ENCODE assay signal across 11 mouse cellular contexts in genomic region chr7:110941116-110941521, GRCm38 (mm10). TPM values are rescaled to one million over a fixed set of nuclear protein-coding genes. Genes with fewer than 3 reads are reported as not detected.
A peak's percentile ranks its signal among the peaks of the same experiment; 100 is the strongest.
DNase-seq lines count a peak whose midpoint lies in the region; ATAC-seq and TF ChIP-seq lines count a peak whose summit lies in the region.
"Had no signal": no experiment of that assay in that cellular context is flagged by ENCODE, and none has a peak within 500 bp of the region (broad histone marks: within the 10 kb centered on the region; RNA-seq: fewer than 3 reads in every experiment).

No protein-coding gene starts in this region.

- no peak overlapping the region for H3K27ac ChIP-seq in lung, embryonic 16.5 days (ENCODE audit: low read length)
- peak overlapping the region; percentile 78; the same call in 1 of the 2 replicates for H3K27ac ChIP-seq in limb, embryonic 12.5 days
- 0 out of 2 replicates have a peak overlapping the region, but pooled peaks have one; percentile 1 for H3K27ac ChIP-seq in stomach, embryonic 15.5 days
- no peak overlapping the region for H3K27ac ChIP-seq in neural tube, embryonic 15.5 days (replicated peaks)
- H3K27ac ChIP-seq: embryonic facial prominence, embryonic 12.5 days had no signal

- no peak for TF ChIP-seq POLR2A in lung, adult 2 months (IDR thresholded peaks at IDR 0.05; ENCODE audit: borderline replicate concordance, extremely low read depth, low read depth, low read length)

- H3K27me3 ChIP-seq in lung, embryonic 16.5 days (ENCODE audit: control insufficient read depth, insufficient read depth, low read depth, low read length): no peaks in the 10 kb centered on the region
- no peaks in the 10 kb centered on the region for H3K27me3 ChIP-seq in limb, embryonic 12.5 days
- H3K27me3 ChIP-seq in stomach, embryonic 15.5 days (replicated peaks): no peaks in the 10 kb centered on the region
- H3K27me3 ChIP-seq in neural tube, embryonic 15.5 days (replicated peaks): no peaks in the 10 kb centered on the region
- H3K27me3 ChIP-seq: embryonic facial prominence, embryonic 12.5 days; limb, embryonic 13.5 days had no signal

- no peak overlapping the region for H3K4me2 ChIP-seq in lung, embryonic 16.5 days (ENCODE audit: low read depth, low read length)
- H3K4me2 ChIP-seq in limb, embryonic 12.5 days: no peak overlapping the region
- no peak overlapping the region for H3K4me2 ChIP-seq in stomach, embryonic 15.5 days
- no peak overlapping the region for H3K4me2 ChIP-seq in neural tube, embryonic 15.5 days
- H3K4me2 ChIP-seq: embryonic facial prominence, embryonic 12.5 days; limb, embryonic 13.5 days had no signal

- no peak overlapping the region for H3K9ac ChIP-seq in lung, embryonic 16.5 days (ENCODE audit: low read length)
- H3K9ac ChIP-seq in limb, embryonic 12.5 days (replicated peaks): no peak overlapping the region
- H3K9ac ChIP-seq in stomach, embryonic 15.5 days: no peak overlapping the region
- no peak overlapping the region for H3K9ac ChIP-seq in neural tube, embryonic 15.5 days (replicated peaks)
- H3K9ac ChIP-seq: embryonic facial prominence, embryonic 12.5 days; limb, embryonic 13.5 days had no signal

- no peaks in the 10 kb centered on the region for H3K36me3 ChIP-seq in lung, embryonic 16.5 days (ENCODE audit: control insufficient read depth, insufficient read depth, low read length)
- H3K36me3 ChIP-seq in limb, embryonic 12.5 days: no peaks in the 10 kb centered on the region
- H3K36me3 ChIP-seq in stomach, embryonic 15.5 days: no peaks in the 10 kb centered on the region
- H3K36me3 ChIP-seq in neural tube, embryonic 15.5 days: no peaks in the 10 kb centered on the region
- H3K36me3 ChIP-seq: embryonic facial prominence, embryonic 12.5 days; limb, embryonic 13.5 days had no signal

- peaks cover 4% of the 10 kb centered on the region; the same call in 1 of the 2 replicates for H3K4me1 ChIP-seq in lung, embryonic 16.5 days (replicated peaks; ENCODE audit: control insufficient read depth, insufficient read depth, low read length)
- H3K4me1 ChIP-seq in lung, adult 2 months (ENCODE audit: control insufficient read depth, insufficient read depth, low read length): peaks cover 4% of the 10 kb centered on the region; the same call in 1 of the 2 replicates
- H3K4me1 ChIP-seq in limb, embryonic 12.5 days (replicated peaks): peaks cover 15% of the 10 kb centered on the region
- no peaks in the 10 kb centered on the region for H3K4me1 ChIP-seq in stomach, embryonic 15.5 days
- no peaks in the 10 kb centered on the region for H3K4me1 ChIP-seq in neural tube, embryonic 15.5 days

- no peaks in the 10 kb centered on the region for H3K9me3 ChIP-seq in lung, embryonic 16.5 days (ENCODE audit: control insufficient read depth, low read length)
- no peaks in the 10 kb centered on the region for H3K9me3 ChIP-seq in limb, embryonic 12.5 days
- no peaks in the 10 kb centered on the region for H3K9me3 ChIP-seq in stomach, embryonic 15.5 days
- H3K9me3 ChIP-seq in neural tube, embryonic 15.5 days (replicated peaks): no peaks in the 10 kb centered on the region
- H3K9me3 ChIP-seq: embryonic facial prominence, embryonic 12.5 days; limb, embryonic 13.5 days had no signal

- WGBS in lung, embryonic 16.5 days: 45% methylated on average over 4 of the region's 4 CpGs
- 40% methylated on average over 4 of the region's 4 CpGs for WGBS in lung, adult 2 months
- 86% methylated on average over 4 of the region's 4 CpGs for WGBS in limb, embryonic 12.5 days
- WGBS in stomach, embryonic 15.5 days: 77% methylated on average over 4 of the region's 4 CpGs
- 81% methylated on average over 4 of the region's 4 CpGs for WGBS in neural tube, embryonic 15.5 days

- DNase-seq in heart, adult 11 months: peak; percentile 92
- no peak for DNase-seq in heart, adult 9 months (ENCODE audit: low spot score in 2 of 2)
- DNase-seq in lung, adult 2 months: no peak
- DNase-seq in left cerebral cortex, postnatal 14 days (ENCODE audit: low spot score in 2 of 2): no peak
- DNase-seq: right cerebral cortex, adult 18-20 months had no signal

- H3K4me3 ChIP-seq in lung, embryonic 16.5 days (ENCODE audit: low read length): no peak overlapping the region
- no peak overlapping the region for H3K4me3 ChIP-seq in lung, adult 2 months (replicated peaks; ENCODE audit: extremely low read depth, low read depth, low read length)
- no peak overlapping the region for H3K4me3 ChIP-seq in limb, embryonic 12.5 days (replicated peaks)
- no peak overlapping the region for H3K4me3 ChIP-seq in stomach, embryonic 15.5 days (replicated peaks)
- H3K4me3 ChIP-seq in neural tube, embryonic 15.5 days (replicated peaks): no peak overlapping the region
- H3K4me3 ChIP-seq: embryonic facial prominence, embryonic 12.5 days; limb, embryonic 13.5 days had no signal

- intact Hi-C loops in left cerebral cortex, postnatal 14 days (cut with DNase I): no loop called here

- peak; percentile 39 for ATAC-seq in lung, embryonic 16.5 days (ENCODE audit: low read depth)
- ATAC-seq in limb, embryonic 12.5 days (ENCODE audit: insufficient number of reproducible peaks, insufficient read depth, low FRiP score, low TSS enrichment, low read depth): no peak
- no peak for ATAC-seq in stomach, embryonic 15.5 days (ENCODE audit: insufficient read depth, low FRiP score, low read depth)
- no peak for ATAC-seq in neural tube, embryonic 15.5 days (ENCODE audit: low FRiP score)

- TF ChIP-seq CTCF in lung, adult 2 months (IDR thresholded peaks at IDR 0.05; ENCODE audit: insufficient read depth, low read length): no peak

RNA-seq across cellular contexts. Expression of gene Mrvi1, which starts 41.1 kb away (rescaled TPM):
- 6.7 and 8.4 TPM in 2 replicates for polyA plus RNA-seq in lung, embryonic 16.5 days (2015; fragmentation: Nextera tagmentation; extraction: Ambion mirVana)
- 7.0 and 10.8 TPM in 2 replicates for polyA plus RNA-seq in lung, adult 2 months (2012; rRNA removed)
- 0.61 and 0.86 TPM in 2 replicates for polyA plus RNA-seq in limb, embryonic 12.5 days (2016; fragmentation: Nextera tagmentation; extraction: Ambion mirVana)
- polyA plus RNA-seq in stomach, embryonic 15.5 days (2015; fragmentation: Nextera tagmentation; extraction: Ambion mirVana): 18.0 and 19.3 TPM in 2 replicates
- polyA plus RNA-seq in neural tube, embryonic 15.5 days (2015; fragmentation: Nextera tagmentation; extraction: Ambion mirVana): 1.4 and 3.1 TPM in 2 replicates
- 1 to 10 TPM; 2.5 to 3.6 TPM for total RNA-seq in left cerebral cortex, postnatal 14 days (2021)

Comparison
In these comparisons a context has a peak if more than half of its experiments do, and no peak if none do; other contexts are left out.
1. H3K27ac ChIP-seq: peak in limb, embryonic 12.5 days (single experiment) and stomach, embryonic 15.5 days (single experiment); none in lung, embryonic 16.5 days (single experiment) and neural tube, embryonic 15.5 days (single experiment).